Mouse (Mus musculus) CH12.LX (cell line): ENCODE measurements around the gene Pfdn4.

Experiments used
- CTCF ChIP-seq, 2 experiments: IDR thresholded peaks in 1 of 2; conservative IDR thresholded peaks in 1 of 2; 2 replicates each; pipeline ENCODE4 v1.5.1; 2011 to 2012; ENCODE audit warnings: low read depth in 2 of 2, low read length in 2 of 2, improper control_type of control experiment in 1 of 2, inconsistent platforms in 1 of 2, mild to moderate bottlenecking in 1 of 2, moderate library complexity in 1 of 2
- HCFC1 ChIP-seq: IDR thresholded peaks from 2 replicates; pipeline ENCODE4 v1.6.1; 2012; ENCODE audit warnings: low read depth, mild to moderate bottlenecking, inconsistent platforms, low read length, improper control_type of control experiment
- MAX ChIP-seq: IDR thresholded peaks from 2 replicates; pipeline ENCODE4 v1.6.1; 2011; ENCODE audit warnings: low read length, improper control_type of control experiment
- POLR2A ChIP-seq: IDR thresholded peaks from 2 replicates; pipeline ENCODE4 v1.6.1; 2011; ENCODE audit warnings: low read depth, mild to moderate bottlenecking, improper control_type of control experiment, low read length
- USF2 ChIP-seq: conservative IDR thresholded peaks from 2 replicates; pipeline ENCODE4 v1.6.1; 2011; ENCODE audit warnings: low read depth, low read length, improper control_type of control experiment

- no peak for TF ChIP-seq CTCF (conservative IDR thresholded peaks at IDR 0.05 in 1 of 2, IDR thresholded peaks at IDR 0.05 in 1 of 2; ENCODE audit: low read depth in 2 of 2, low read length in 2 of 2)
- no peak for TF ChIP-seq USF2
- TF ChIP-seq POLR2A, result no peak
- TF ChIP-seq MAX, result no peak
- no peak for TF ChIP-seq HCFC1
Observed at GRCm38 (mm10) chr2:170534116-170534802, 38.0 kb downstream of the Pfdn4 start.
